Mouse (Mus musculus) small intestine, adult 2 months (tissue): Measurements from ENCODE around the gene Txn2.

Experiments used
- CTCF ChIP-seq: fragments of 200-500 bp; IDR thresholded peaks from 2 replicates; pipeline ENCODE4 v1.5.1; 2012; ENCODE audit warnings: low read depth, mild to moderate bottlenecking, control low read depth, inconsistent platforms, low read length, moderate library complexity, mixed read lengths; ENCODE audit not compliant: insufficient replicate concordance, insufficient read length; ENCODE audit errors: extremely low read depth
- POLR2A ChIP-seq: fragments of 200-500 bp; IDR thresholded peaks from 2 replicates; pipeline ENCODE4 v1.6.1; 2012; ENCODE audit warnings: low read depth, mild to moderate bottlenecking, control low read depth, inconsistent platforms, low read length, moderate library complexity

GRCm38 (mm10) chr15:77954362-77954761, 25.6 kb upstream of the Txn2 start:
- TF ChIP-seq CTCF (no peak), POLR2A (no peak)
